Mouse (Mus musculus) heart, postnatal 14 days (tissue): ENCODE measurements at regions not wholly inside any gene's neighbourhood (a gene's known extent, or its start where the extent isn't known, plus 50 kb on each side); places are given as distances from the start of the nearest gene placed in this dataset.

Experiments
- DNase-seq, 2 experiments: peaks; one replicate each; pipeline ENCODE4 v3.0.0; 2021 to 2022
- intact Hi-C: fragments of 180-260 bp; cut with DNase I; formaldehyde crosslinking; loops from one replicate; pipeline ENCODE4 v1.15.1; 2025

DNA sequence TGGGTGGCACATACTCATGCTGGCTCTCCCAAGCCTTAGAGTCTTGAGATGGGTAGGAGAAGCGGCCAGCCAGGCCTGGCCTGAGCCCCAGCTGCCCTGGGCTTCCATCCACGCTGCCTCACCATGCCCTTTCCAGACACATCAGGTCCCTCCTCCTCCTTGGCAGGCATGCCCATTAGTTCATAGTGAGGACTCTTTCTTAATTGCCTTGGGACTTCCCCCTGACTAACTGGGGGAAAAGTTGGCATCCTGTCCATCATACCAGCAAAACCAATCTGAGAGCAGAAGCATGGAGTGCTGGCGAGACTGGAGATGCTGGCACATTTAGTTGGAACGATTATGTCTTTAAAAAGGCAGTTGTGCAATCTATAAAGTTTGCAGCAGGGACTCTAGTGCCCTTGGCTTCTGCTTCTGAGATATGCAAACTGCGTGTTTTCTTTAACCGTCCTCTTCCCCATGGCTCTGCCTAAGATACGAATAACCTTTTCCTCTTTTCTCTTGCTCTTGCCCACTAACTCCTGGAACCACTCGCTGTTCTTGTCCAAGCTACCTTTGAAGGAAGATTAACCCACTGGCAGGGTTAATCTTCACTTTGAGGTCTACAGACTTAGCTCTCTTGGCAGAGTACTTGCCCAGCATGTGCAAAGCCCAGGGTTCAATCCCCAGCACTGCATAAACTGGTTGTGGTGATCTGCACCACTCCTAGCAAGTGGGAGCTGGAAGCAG lies 62.2 kb upstream of the Tle3 start:
- DNase-seq: no peak

DNA sequence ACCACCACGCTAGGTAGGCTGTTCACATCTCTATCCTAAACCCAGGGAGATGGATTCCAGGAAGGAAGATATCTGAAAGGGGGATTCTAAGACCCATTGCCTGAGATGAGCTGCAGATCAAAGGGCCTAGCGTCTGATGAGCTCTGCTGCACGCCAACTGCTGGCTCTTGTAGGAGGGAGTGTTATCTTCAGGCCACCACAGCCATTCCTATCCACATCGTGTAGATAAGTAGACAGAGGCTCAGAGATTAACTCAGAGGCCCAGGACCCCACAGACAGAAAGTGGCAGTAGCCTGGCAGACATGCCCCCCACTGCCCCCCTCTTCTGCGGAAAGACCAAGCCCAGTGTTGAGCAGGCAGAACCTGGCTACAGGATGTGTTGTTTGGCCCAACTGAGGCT lies 61.6 kb upstream of the Tle3 start:
- DNase-seq: no peak
- intact Hi-C loops: no loop called here

More for the DNA sequence above, 62.2 kb upstream of the Tle3 start:
- intact Hi-C loops: no loop called here

DNA sequence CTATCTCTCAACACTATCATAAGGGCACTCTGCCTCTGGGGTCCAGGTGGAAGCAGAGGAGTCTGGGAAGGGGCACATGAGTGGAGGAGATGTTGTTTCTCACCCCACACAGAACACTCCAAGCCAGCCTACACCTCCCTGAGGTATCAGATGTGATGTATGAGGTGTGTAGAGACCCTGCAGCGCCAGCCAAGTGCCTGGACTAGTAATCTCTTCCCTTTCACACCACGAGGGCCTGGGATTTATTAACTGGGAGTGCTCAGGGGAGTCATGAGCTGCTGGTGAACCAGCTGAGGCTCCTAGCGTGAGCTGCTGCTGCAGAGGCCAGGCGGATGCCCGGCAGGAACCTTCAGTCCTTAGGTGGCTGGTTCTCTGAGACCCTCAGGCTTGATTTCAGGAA lies 60.6 kb upstream of the Tle3 start:
- no peak for DNase-seq
- intact Hi-C loops: no loop called here

DNA sequence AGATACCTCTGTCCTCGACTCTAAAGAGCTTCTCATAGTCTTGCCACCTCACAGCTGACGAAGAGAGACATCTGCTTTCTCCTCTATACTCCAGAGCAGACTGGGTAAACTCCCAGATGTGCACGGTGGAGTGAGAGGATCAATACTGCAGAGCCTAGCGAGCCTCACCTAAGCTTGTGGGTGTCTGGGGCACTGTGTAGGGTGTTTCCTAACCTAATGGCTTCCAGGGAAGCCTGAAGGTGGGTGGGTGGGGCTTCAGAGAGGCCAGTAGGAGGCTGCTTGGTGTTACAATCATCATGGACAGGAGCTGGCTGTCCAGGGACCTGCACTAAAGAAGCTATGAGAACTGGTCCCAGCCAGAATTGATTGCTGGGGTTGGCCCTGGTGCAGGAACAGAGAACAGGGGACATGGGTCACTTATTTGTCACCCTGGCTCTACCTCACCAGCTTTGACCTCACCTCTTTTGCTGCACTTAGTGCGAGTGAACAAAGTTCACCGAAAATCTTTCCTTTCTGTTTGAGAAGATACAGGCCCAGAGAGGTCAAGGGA lies 57.5 kb upstream of the Tle3 start:
- DNase-seq: no peak
- intact Hi-C loops: no loop called here

DNA sequence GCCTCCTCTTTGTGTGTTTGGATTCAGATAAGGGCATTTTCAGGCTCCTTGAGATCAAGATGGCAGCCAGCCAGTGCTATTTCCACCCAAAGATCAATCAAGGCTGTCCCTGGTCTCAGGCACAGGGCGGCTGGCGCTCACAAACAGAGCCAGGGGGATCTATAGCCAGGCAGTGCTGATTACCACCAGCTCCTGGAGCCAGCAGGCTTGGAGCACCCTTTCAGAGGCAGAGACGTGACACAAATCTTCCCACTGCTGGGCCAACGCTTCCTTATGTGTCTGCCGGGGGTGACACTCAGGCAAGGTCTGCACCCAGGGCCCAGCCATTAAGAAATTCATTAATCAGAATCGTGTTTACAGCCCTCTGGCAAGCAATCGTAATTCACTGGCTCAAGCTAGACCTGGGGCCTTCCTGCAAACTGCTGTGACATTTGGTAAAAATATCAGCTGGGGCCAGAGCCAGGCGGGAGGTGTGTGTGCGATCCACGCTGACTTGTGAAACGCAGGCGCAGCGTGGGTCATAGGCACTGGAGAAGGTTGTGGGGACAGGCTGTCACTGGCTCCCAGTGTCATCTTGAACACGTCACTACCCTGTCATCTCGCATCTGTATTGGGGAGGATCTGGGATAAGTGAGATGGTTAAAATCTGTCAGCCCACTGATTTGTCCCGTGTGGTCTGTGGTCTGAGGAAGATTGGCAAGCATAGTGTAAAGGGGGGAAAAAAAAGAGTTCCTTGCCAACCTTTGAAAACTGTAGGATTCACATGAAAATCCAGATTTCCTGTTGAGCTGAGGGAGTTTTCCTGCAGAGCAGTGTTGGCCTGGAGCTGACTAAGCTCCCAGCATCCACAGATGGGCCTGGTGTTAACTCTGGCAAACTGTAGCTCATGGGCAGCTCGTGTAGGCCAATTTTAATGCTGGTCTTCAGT lies 56.5 kb upstream of the Tle3 start:
- intact Hi-C loops: no loop called here
- peak; percentile 61 to 62 for DNase-seq

DNA sequence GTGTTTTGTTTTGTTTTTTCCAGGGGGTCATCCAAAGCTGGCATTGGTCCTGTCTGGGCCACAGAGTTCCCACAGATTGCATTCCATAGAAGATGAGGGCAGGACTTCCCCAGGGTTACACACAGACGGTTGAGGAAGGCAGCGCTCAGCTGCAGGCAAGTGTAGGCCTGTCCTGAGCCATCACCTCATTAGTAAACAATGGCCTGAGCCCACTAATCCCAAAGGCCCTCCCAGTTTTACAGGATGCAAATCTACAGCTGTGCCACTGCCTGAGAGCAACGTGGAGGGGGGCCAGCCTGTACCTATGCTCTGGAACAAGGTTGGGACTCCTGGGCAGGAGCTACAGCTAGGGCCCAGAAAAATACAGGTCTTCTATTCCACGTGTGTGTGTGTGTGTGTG lies 55.7 kb upstream of the Tle3 start:
- no peak for DNase-seq
- intact Hi-C loops: no loop called here

DNA sequence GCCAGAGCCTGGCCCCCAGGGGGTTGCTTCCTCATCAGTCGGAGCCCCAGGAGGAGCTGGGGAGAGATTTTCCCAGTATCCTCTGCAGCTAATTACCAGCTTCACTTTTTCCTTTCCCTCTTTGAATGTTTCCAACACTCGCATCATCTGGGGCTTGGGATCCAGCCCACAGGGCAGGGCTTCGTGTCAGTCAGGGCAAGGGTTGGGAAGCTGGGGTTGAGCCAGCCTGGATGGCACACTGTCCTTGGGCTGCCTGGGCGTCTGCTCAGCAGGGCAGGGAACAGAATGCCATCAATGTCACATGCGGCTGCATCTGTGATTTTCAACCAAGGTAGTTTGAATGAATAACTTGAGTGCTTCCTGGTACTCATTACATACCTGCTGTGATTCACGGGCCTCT lies 52.4 kb upstream of the Tle3 start:
- intact Hi-C loops: no loop called here
- DNase-seq: no peak

DNA sequence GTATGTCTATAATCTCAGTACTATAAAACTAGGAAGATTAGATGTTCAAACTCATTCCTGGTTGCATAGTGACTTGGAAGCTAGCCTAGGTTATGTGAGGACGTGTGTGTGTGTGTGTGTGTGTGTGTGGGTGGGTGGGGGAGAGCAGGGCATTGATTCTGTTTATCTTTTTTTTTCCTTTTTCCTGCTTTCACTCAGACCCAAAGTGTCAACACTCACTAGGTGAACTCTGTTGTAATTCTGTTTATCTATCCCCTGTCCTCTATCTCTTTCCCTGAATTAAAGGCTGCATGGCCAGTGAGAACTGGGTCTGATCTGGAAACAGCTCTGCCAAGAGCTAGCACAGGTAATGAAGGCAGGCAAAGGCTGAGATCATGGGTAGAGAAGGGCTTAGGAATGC lies 50.9 kb upstream of the Tle3 start:
- DNase-seq: no peak
- intact Hi-C loops: no loop called here

DNA sequence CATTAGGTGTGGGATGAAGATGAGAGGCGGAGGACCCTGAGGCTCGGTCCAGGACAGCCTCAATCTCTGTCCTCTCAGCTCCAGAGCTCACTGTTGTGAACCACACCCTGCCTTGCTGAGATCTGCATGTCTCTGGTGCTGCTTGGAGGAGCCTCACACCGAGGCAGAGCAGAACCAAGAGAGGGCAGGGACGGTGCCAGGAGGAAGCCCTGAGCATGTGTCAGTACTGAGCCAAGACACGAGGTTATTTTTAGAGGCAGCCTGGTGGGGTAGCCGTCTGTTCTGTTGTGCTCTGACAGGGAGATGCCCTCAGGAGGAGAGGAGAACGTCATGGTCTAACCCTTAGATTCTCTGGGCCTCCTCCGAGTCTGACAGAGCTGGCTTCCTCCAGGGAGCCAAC lies 50.3 kb upstream of the Tle3 start:
- intact Hi-C loops: no loop called here
- DNase-seq: no peak

DNA sequence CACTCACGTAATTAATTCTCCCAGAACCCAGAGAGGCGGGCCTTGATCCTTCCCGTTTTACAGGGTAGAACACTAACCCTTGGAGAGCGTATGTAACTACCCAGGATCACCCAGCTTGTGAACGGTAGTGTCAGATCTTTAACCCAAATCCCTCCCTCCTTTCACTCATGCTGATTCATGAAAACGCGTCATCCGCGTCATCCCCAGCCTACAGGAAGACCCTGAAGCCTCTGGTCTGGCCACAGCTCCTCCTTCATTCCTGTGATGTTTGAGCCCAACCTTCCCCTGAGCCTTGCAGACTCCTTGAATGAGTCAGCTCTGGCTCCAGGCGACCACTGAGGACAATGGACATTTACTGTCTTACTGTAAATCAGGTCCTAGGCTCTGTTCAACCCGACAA lies 49.8 kb upstream of the Tle3 start:
- intact Hi-C loops: no loop called here
- no peak for DNase-seq
